In the genomic region with DNA sequence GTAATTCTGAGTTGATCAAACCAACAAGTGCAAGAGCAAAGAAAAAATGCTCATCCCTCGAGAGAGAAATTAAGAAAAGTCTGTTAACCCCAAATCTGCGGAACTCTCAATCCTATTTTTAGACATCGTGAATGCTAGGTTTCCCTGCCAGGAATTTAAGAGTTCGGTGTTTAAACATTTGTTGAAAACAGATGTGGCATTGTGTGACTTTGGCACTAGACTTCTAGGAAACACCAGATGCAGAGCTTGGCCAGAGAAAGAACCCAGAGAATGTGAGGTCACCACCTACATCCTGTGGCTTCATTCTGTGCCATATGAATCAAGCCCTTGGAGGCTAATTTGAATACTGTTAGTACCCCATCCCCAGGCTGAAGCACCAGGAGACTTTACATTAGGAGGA, we compare ENCODE assay signal across 34 mouse cellular contexts.
DNase-seq lines count a peak whose midpoint lies in the region; ATAC-seq and TF ChIP-seq lines count a peak whose summit lies in the region.
"Had no signal": no experiment of that assay in that cellular context is flagged by ENCODE, and none has a peak within 500 bp of the region (broad histone marks: within the 10 kb centered on the region; RNA-seq: fewer than 3 reads in every experiment).

No protein-coding gene starts in this region.

- no peaks in the 10 kb centered on the region for H3K27me3 ChIP-seq in hindbrain, postnatal 0 days (ENCODE audit: insufficient read depth, low read length)
- H3K27me3 ChIP-seq in hindbrain, embryonic 14.5 days (ENCODE audit: control insufficient read depth, insufficient read depth, low read length) = no peaks in the 10 kb centered on the region
- no peaks in the 10 kb centered on the region for H3K27me3 ChIP-seq in limb, embryonic 14.5 days (ENCODE audit: control insufficient read depth, insufficient read depth, low read length)
- H3K27me3 ChIP-seq in kidney, embryonic 14.5 days (ENCODE audit: control insufficient read depth, insufficient read depth, low read length) = no peaks in the 10 kb centered on the region
- H3K27me3 ChIP-seq: CH12.LX; hindbrain, embryonic 12.5 days; kidney, embryonic 15.5 days; limb, embryonic 12.5 days; liver, embryonic 12.5 days; midbrain, embryonic 12.5 days; neural tube, embryonic 12.5 days had no signal

- H3K9me3 ChIP-seq in hindbrain, postnatal 0 days (ENCODE audit: low read length) = no peaks in the 10 kb centered on the region
- H3K9me3 ChIP-seq in hindbrain, embryonic 14.5 days (ENCODE audit: control insufficient read depth, low read length) = no peaks in the 10 kb centered on the region
- H3K9me3 ChIP-seq in limb, embryonic 14.5 days (ENCODE audit: control insufficient read depth, low read length) = no peaks in the 10 kb centered on the region
- no peaks in the 10 kb centered on the region for H3K9me3 ChIP-seq in kidney, embryonic 14.5 days (ENCODE audit: control insufficient read depth, low read length)
- H3K9me3 ChIP-seq: forebrain, embryonic 10.5 days; hindbrain, embryonic 12.5 days; kidney, embryonic 15.5 days; limb, embryonic 12.5 days; liver, embryonic 12.5 days; midbrain, embryonic 12.5 days; neural tube, embryonic 12.5 days had no signal

- H3K4me3 ChIP-seq in hindbrain, postnatal 0 days (ENCODE audit: low read length) = no peak overlapping the region
- no peak overlapping the region for H3K4me3 ChIP-seq in hindbrain, embryonic 14.5 days (replicated peaks; ENCODE audit: low read length)
- H3K4me3 ChIP-seq in limb, embryonic 14.5 days (replicated peaks; ENCODE audit: low read length) = no peak overlapping the region
- no peak overlapping the region for H3K4me3 ChIP-seq in kidney, embryonic 14.5 days (ENCODE audit: low read length)
- H3K4me3 ChIP-seq: forebrain, embryonic 10.5 days; gastrocnemius, adult 2 months; hindbrain, embryonic 12.5 days; kidney, embryonic 15.5 days; limb, embryonic 12.5 days; liver, embryonic 12.5 days; midbrain, embryonic 12.5 days; myocyte; neural tube, embryonic 12.5 days had no signal

- H3K9ac ChIP-seq in hindbrain, postnatal 0 days (replicated peaks; ENCODE audit: low read length) = no peak overlapping the region
- H3K9ac ChIP-seq in hindbrain, embryonic 14.5 days = no peak overlapping the region
- no peak overlapping the region for H3K9ac ChIP-seq in limb, embryonic 14.5 days (ENCODE audit: low read depth, low read length, severe bottlenecking)
- H3K9ac ChIP-seq in kidney, embryonic 14.5 days (ENCODE audit: low read depth, low read length) = no peak overlapping the region
- H3K9ac ChIP-seq: forebrain, postnatal 0 days; hindbrain, embryonic 12.5 days; kidney, embryonic 15.5 days; limb, embryonic 12.5 days; liver, embryonic 12.5 days; liver, postnatal 0 days; midbrain, embryonic 12.5 days; neural tube, embryonic 12.5 days had no signal

- no peaks in the 10 kb centered on the region for H3K36me3 ChIP-seq in hindbrain, postnatal 0 days (ENCODE audit: insufficient read depth, low read length)
- H3K36me3 ChIP-seq in hindbrain, embryonic 14.5 days (replicated peaks; ENCODE audit: control insufficient read depth, insufficient read depth) = no peaks in the 10 kb centered on the region
- H3K36me3 ChIP-seq in limb, embryonic 14.5 days (ENCODE audit: control insufficient read depth, insufficient read depth, low read length) = no peaks in the 10 kb centered on the region
- no peaks in the 10 kb centered on the region for H3K36me3 ChIP-seq in kidney, embryonic 14.5 days (ENCODE audit: control insufficient read depth, insufficient read depth, low read length)
- H3K36me3 ChIP-seq: forebrain, embryonic 10.5 days; hindbrain, embryonic 12.5 days; kidney, embryonic 15.5 days; limb, embryonic 12.5 days; liver, embryonic 12.5 days; midbrain, embryonic 12.5 days; neural tube, embryonic 12.5 days had no signal

- H3K4me2 ChIP-seq in hindbrain, postnatal 0 days (ENCODE audit: low read depth, low read length) = no peak overlapping the region
- no peak overlapping the region for H3K4me2 ChIP-seq in hindbrain, embryonic 14.5 days (replicated peaks)
- no peak overlapping the region for H3K4me2 ChIP-seq in limb, embryonic 14.5 days (replicated peaks; ENCODE audit: low read depth, low read length, severe bottlenecking)
- no peak overlapping the region for H3K4me2 ChIP-seq in kidney, embryonic 14.5 days (replicated peaks; ENCODE audit: low read depth, low read length)
- H3K4me2 ChIP-seq: heart, embryonic 11.5 days; hindbrain, embryonic 12.5 days; kidney, embryonic 15.5 days; limb, embryonic 12.5 days; liver, embryonic 12.5 days; midbrain, embryonic 12.5 days; neural tube, embryonic 12.5 days had no signal

- ATAC-seq in hindbrain, postnatal 0 days = no peak
- ATAC-seq in hindbrain, embryonic 14.5 days (ENCODE audit: low FRiP score) = no peak
- ATAC-seq in limb, embryonic 14.5 days (ENCODE audit: low FRiP score, low read depth) = 0 out of 2 replicates have a peak, but pooled peaks have one; percentile 37
- ATAC-seq in kidney, embryonic 14.5 days (ENCODE audit: low FRiP score, low TSS enrichment) = no peak
- ATAC-seq: forebrain, postnatal 0 days; intestine, postnatal 0 days; liver, embryonic 12.5 days; liver, postnatal 0 days had no signal

- no peak overlapping the region for H3K27ac ChIP-seq in hindbrain, postnatal 0 days
- H3K27ac ChIP-seq in hindbrain, embryonic 14.5 days = no peak overlapping the region
- no peak overlapping the region for H3K27ac ChIP-seq in limb, embryonic 14.5 days (replicated peaks; ENCODE audit: low read depth, low read length)
- H3K27ac ChIP-seq in kidney, embryonic 14.5 days (ENCODE audit: low read depth, low read length) = no peak overlapping the region
- H3K27ac ChIP-seq: forebrain, embryonic 10.5 days; gastrocnemius, adult 2 months; hindbrain, embryonic 12.5 days; kidney, embryonic 15.5 days; limb, embryonic 12.5 days; liver, embryonic 12.5 days; midbrain, embryonic 12.5 days; neural tube, embryonic 12.5 days; stomach, postnatal 0 days had no signal

- no peaks in the 10 kb centered on the region for H3K4me1 ChIP-seq in hindbrain, postnatal 0 days (ENCODE audit: insufficient read depth, low read length)
- H3K4me1 ChIP-seq in hindbrain, embryonic 14.5 days (replicated peaks; ENCODE audit: control insufficient read depth, insufficient read depth, low read length) = no peaks in the 10 kb centered on the region
- 0 out of 2 replicates have a peak, but pooled peaks cover 2% of the 10 kb centered on the region for H3K4me1 ChIP-seq in limb, embryonic 14.5 days (ENCODE audit: control insufficient read depth, insufficient read depth, low read length)
- H3K4me1 ChIP-seq in kidney, embryonic 14.5 days (ENCODE audit: control insufficient read depth, insufficient read depth, low read length) = no peaks in the 10 kb centered on the region
- H3K4me1 ChIP-seq: forebrain, embryonic 10.5 days; hindbrain, embryonic 12.5 days; kidney, embryonic 15.5 days; liver, embryonic 12.5 days; midbrain, embryonic 12.5 days; neural tube, embryonic 12.5 days had no signal

- no peak for TF ChIP-seq POLR2A in brain, embryonic 14.5 days (IDR thresholded peaks at IDR 0.05; ENCODE audit: borderline replicate concordance, extremely low read depth, insufficient read depth, insufficient read length, poor library complexity, severe bottlenecking)
- no peak for TF ChIP-seq POLR2A in limb, embryonic 14.5 days (IDR thresholded peaks at IDR 0.05; ENCODE audit: borderline replicate concordance, extremely low read depth, insufficient read depth, insufficient read length)

- 44% methylated on average over 4 of the region's 4 CpGs for WGBS in hindbrain, postnatal 0 days
- 69% methylated on average over 4 of the region's 4 CpGs for WGBS in hindbrain, embryonic 14.5 days
- WGBS in limb, embryonic 14.5 days = 15% methylated on average over 4 of the region's 4 CpGs
- 82% methylated on average over 4 of the region's 4 CpGs for WGBS in kidney, embryonic 14.5 days

- DNase-seq in embryo, embryonic 10.5 days (ENCODE audit: low spot score) = peak; percentile 22
- DNase-seq in embryo, embryonic 9.5 days (ENCODE audit: extremely low spot score) = no peak
- peak; percentile 5 for DNase-seq in hindbrain, postnatal 0 days (ENCODE audit: low spot score)
- DNase-seq in hindbrain, embryonic 14.5 days (ENCODE audit: low spot score) = no peak
- peak; percentile 31 for DNase-seq in brain, embryonic 14.5 days (ENCODE audit: low read depth)
- peak; percentile 62 for DNase-seq in limb, embryonic 14.5 days (ENCODE audit: low spot score)
- no peak for DNase-seq in gastrocnemius, adult 18-20 months (ENCODE audit: low spot score)
- DNase-seq: adrenal gland, postnatal 10 days; cerebellum, adult 2 months; cerebellum, postnatal 25 days; forebrain, postnatal 0 days; gastrocnemius, adult 2 months; gastrocnemius, postnatal 36 days; heart, adult 18-20 months; heart, postnatal 36 days; kidney, postnatal 25 days; liver, postnatal 0 days; lung, postnatal 36 days; right cerebral cortex, postnatal 4 days; thymus, adult 18-20 months; thymus, postnatal 25 days had no signal

- no peak for TF ChIP-seq CTCF in hindbrain, postnatal 0 days (IDR thresholded peaks at IDR 0.05; ENCODE audit: low read depth)
- no peak for TF ChIP-seq CTCF in brain, embryonic 14.5 days (IDR thresholded peaks at IDR 0.05; ENCODE audit: borderline replicate concordance, extremely low read depth, insufficient read depth, insufficient read length)

Comparison
In these comparisons a context has a peak if more than half of its experiments do, and no peak if none do; other contexts are left out.
1. DNase-seq: peak in embryo, embryonic 10.5 days (single experiment), hindbrain, postnatal 0 days (single experiment), brain, embryonic 14.5 days (single experiment) and limb, embryonic 14.5 days (single experiment); none in embryo, embryonic 9.5 days (single experiment), hindbrain, embryonic 14.5 days (single experiment) and gastrocnemius, adult 18-20 months (single experiment).